Mouse (Mus musculus): ENCODE results near the gene Nktr. TPM values are rescaled to one million over a fixed set of nuclear protein-coding genes. Genes with fewer than 3 reads are reported as not detected.

Gene Nktr
- total and polyA plus RNA-seq, 2 experiments: 27.2 to 36.7 TPM

- Histone ChIP-seq H3K27me3 (ENCODE audit: control insufficient read depth, insufficient read depth, low read length) (no peaks in the 10 kb centered on the region), H3K9ac (ENCODE audit: low read depth, low read length) (peak overlapping the region; percentile 42), H3K4me1 (ENCODE audit: control insufficient read depth, insufficient read depth, low read length) (peaks cover 11% of the 10 kb centered on the region), H3K27ac (replicated peaks; ENCODE audit: insufficient read depth, low read depth, low read length) (peak overlapping the region; percentile 82), H3K4me3 (ENCODE audit: insufficient read depth, low read depth, low read length) (peak overlapping the region; percentile 72), H3K36me3 (ENCODE audit: control insufficient read depth, insufficient read depth, low read length) (no peaks in the 10 kb centered on the region), H3K79me2 (ENCODE audit: control insufficient read depth, insufficient read depth, low read length) (no peaks in the 10 kb centered on the region)
- DNase-seq (ENCODE audit: extremely low read depth, low read depth, low spot score): no peak
- no peak for TF ChIP-seq CTCF (IDR thresholded peaks at IDR 0.05; ENCODE audit: low read depth, low read length)
- TF ChIP-seq POLR2A (IDR thresholded peaks at IDR 0.05; ENCODE audit: extremely low read depth, insufficient read depth, low read length): no peak
- 11% methylated on average over 11 of the region's 11 CpGs for WGBS
Observed at GRCm38 (mm10) chr9:121704261-121704645, 14.7 kb upstream of the Nktr start.

GRCm38 (mm10) chr9:121704646-121705625, 14.0 kb upstream of the Nktr start, which contains the start of gene Sec22c:
Sec22c (minus strand) TSS chr9:121705490.
- Histone ChIP-seq H3K27ac (replicated peaks; ENCODE audit: insufficient read depth, low read depth, low read length) (peak within 1 kb of the TSS; percentile 82), H3K27me3 (ENCODE audit: control insufficient read depth, insufficient read depth, low read length) (no peaks in the 10 kb centered on the region), H3K36me3 (ENCODE audit: control insufficient read depth, insufficient read depth, low read length) (no peaks in the 10 kb centered on the region), H3K79me2 (ENCODE audit: control insufficient read depth, insufficient read depth, low read length) (no peaks in the 10 kb centered on the region), H3K4me1 (ENCODE audit: control insufficient read depth, insufficient read depth, low read length) (peaks cover 12% of the 10 kb centered on the region), H3K9ac (ENCODE audit: low read depth, low read length) (peak within 1 kb of the TSS; percentile 73), H3K4me3 (ENCODE audit: insufficient read depth, low read depth, low read length) (peak within 1 kb of the TSS; percentile 72)
- 0 out of 2 replicates have a peak, but pooled peaks have one; percentile 21 for TF ChIP-seq CTCF (IDR thresholded peaks at IDR 0.05; ENCODE audit: low read depth, low read length)
- 0 out of 2 replicates have a peak, but pooled peaks have one; percentile 39 for TF ChIP-seq POLR2A (IDR thresholded peaks at IDR 0.05; ENCODE audit: extremely low read depth, insufficient read depth, low read length)
- peak; percentile 96 for DNase-seq (ENCODE audit: extremely low read depth, low read depth, low spot score)
- WGBS: under 1% methylated on average over 69 of the region's 69 CpGs

DNA sequence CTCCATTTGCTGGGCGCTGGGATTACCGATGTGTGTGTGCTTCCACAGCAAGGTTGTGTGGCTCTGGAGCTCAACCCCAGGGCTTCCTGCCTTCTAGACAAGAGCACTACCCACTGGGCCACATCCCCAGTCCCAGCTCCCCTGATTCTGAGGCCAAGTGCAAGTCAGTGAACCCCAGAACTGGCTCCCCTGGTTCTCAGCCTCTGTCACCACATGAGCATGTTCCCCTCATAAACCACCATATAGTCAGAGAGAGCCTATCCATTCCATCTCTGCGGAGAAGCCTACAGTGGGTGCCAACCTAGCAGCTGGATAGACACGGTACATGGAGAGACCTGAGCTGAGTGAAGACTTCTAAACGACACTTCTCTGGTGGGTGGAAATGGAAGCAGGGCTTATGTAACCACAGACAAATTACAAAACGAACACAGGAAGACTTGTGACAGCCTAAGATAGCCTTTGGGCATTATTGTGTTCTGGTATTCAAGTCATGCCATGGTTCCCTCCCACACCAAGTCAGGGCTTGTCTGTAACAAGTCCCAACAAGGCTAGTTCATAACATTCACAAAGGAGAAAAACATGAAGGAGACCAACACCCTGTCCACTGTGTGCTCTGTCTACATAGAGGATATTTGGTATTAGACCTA, 12.8 kb upstream of the Nktr start:
- Histone ChIP-seq H3K27ac (replicated peaks; ENCODE audit: insufficient read depth, low read depth, low read length) (peak overlapping the region; percentile 80), H3K27me3 (ENCODE audit: control insufficient read depth, insufficient read depth, low read length) (no peaks in the 10 kb centered on the region), H3K79me2 (ENCODE audit: control insufficient read depth, insufficient read depth, low read length) (no peaks in the 10 kb centered on the region), H3K4me3 (ENCODE audit: insufficient read depth, low read depth, low read length) (no peak overlapping the region), H3K36me3 (ENCODE audit: control insufficient read depth, insufficient read depth, low read length) (no peaks in the 10 kb centered on the region), H3K4me1 (ENCODE audit: control insufficient read depth, insufficient read depth, low read length) (peaks cover 12% of the 10 kb centered on the region), H3K9ac (ENCODE audit: low read depth, low read length) (no peak overlapping the region)
- 80% methylated on average over 6 of the region's 6 CpGs for WGBS
- TF ChIP-seq CTCF (IDR thresholded peaks at IDR 0.05; ENCODE audit: low read depth, low read length) (no peak), POLR2A (IDR thresholded peaks at IDR 0.05; ENCODE audit: extremely low read depth, insufficient read depth, low read length) (no peak)
- no peak for DNase-seq (ENCODE audit: extremely low read depth, low read depth, low spot score)

DNA sequence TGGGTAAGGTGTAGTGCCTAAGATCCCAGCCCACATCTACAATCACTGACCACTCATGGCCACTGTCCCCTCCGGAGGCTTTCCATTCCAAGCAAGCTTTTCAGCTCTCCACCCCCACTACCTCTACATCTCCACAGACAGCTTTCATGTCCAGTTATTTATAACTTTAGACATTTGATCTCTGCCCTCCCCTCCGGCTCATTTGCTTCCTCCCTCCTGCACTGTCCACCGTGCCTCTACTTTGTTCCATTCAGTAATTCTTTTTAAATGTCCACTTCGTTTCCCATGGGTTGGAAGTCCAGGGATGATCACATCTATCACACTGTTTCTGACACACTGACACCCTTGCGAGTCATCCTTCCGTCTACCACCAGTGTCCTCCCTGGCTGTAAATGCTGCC, 11.2 kb upstream of the Nktr start:
- H3K4me1 ChIP-seq (ENCODE audit: control insufficient read depth, insufficient read depth, low read length): peaks cover 17% of the 10 kb centered on the region
- H3K27me3 ChIP-seq (ENCODE audit: control insufficient read depth, insufficient read depth, low read length): no peaks in the 10 kb centered on the region
- H3K36me3 ChIP-seq (ENCODE audit: control insufficient read depth, insufficient read depth, low read length): peaks cover 7% of the 10 kb centered on the region
- H3K4me3 ChIP-seq (ENCODE audit: insufficient read depth, low read depth, low read length): no peak overlapping the region
- H3K79me2 ChIP-seq (ENCODE audit: control insufficient read depth, insufficient read depth, low read length): peaks cover 9% of the 10 kb centered on the region; the same call in 1 of the 2 replicates
- H3K9ac ChIP-seq (ENCODE audit: low read depth, low read length): no peak overlapping the region
- 78% methylated on average over 6 of the region's 6 CpGs for WGBS
- no peak for DNase-seq (ENCODE audit: extremely low read depth, low read depth, low spot score)
- TF ChIP-seq POLR2A (IDR thresholded peaks at IDR 0.05; ENCODE audit: extremely low read depth, insufficient read depth, low read length) (no peak), CTCF (IDR thresholded peaks at IDR 0.05; ENCODE audit: low read depth, low read length) (no peak)
- no peak overlapping the region for H3K27ac ChIP-seq (replicated peaks; ENCODE audit: insufficient read depth, low read depth, low read length)

DNA sequence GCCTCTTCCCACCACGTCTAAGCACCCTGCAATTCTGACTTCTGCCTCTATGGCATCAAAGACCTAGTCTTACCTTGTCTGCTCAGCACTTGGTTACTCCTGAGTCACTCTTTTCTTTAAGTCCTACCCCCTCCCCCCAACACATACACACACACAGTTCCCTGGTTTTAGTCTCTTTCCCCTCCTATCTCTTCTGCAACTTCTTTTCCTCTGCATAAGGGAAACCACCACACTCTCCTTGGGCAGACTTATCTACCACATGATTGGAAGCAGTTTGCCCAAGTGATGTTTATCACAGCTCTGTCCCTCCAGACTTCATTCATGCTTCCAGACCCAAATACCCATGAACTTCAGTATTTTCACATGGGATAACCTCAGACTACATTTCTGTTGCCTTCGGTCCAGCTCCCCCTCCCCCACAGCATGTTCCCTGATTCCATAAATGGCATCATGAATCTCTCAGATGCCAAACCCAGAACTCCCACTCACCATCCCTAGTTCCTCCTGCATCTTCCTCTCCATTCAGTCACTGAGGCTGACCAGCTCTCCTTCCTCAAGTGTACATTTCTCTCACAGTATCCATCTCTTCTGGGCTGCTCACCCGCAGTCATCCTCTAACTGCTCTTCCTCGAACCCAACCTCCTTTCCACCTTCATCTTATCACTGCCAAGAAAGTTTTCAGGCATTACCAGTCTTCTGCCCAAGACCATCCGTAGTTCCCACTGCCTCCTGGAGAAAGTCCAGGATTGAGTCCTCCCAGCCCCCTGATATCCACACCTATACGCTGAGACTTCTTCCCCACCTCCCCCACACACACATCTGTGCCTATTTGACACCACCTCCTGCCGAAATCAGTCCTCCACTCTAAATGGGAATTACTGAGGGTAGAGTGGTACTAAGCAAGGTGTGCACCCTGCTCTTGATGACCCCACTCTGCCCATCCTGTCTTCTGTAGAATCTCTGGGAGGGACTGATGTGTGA, 10.2 kb upstream of the Nktr start:
- Histone ChIP-seq H3K9ac (ENCODE audit: low read depth, low read length) (no peak overlapping the region), H3K4me1 (ENCODE audit: control insufficient read depth, insufficient read depth, low read length) (peaks cover 17% of the 10 kb centered on the region)

More for the DNA sequence above, 10.2 kb upstream of the Nktr start:
- Histone ChIP-seq H3K27me3 (ENCODE audit: control insufficient read depth, insufficient read depth, low read length) (no peaks in the 10 kb centered on the region), H3K36me3 (ENCODE audit: control insufficient read depth, insufficient read depth, low read length) (peaks cover 12% of the 10 kb centered on the region), H3K4me3 (ENCODE audit: insufficient read depth, low read depth, low read length) (no peak overlapping the region), H3K27ac (replicated peaks; ENCODE audit: insufficient read depth, low read depth, low read length) (no peak overlapping the region), H3K79me2 (ENCODE audit: control insufficient read depth, insufficient read depth, low read length) (peaks cover 9% of the 10 kb centered on the region; the same call in 1 of the 2 replicates)
- TF ChIP-seq CTCF (IDR thresholded peaks at IDR 0.05; ENCODE audit: low read depth, low read length) (no peak), POLR2A (IDR thresholded peaks at IDR 0.05; ENCODE audit: extremely low read depth, insufficient read depth, low read length) (no peak)
- DNase-seq (ENCODE audit: extremely low read depth, low read depth, low spot score): no peak
- WGBS: 73% methylated on average over 7 of the region's 7 CpGs

Data from liver, adult 2 months (tissue).